Mouse (Mus musculus): ENCODE results near the gene Gpc6.

Gene Gpc6

DNA sequence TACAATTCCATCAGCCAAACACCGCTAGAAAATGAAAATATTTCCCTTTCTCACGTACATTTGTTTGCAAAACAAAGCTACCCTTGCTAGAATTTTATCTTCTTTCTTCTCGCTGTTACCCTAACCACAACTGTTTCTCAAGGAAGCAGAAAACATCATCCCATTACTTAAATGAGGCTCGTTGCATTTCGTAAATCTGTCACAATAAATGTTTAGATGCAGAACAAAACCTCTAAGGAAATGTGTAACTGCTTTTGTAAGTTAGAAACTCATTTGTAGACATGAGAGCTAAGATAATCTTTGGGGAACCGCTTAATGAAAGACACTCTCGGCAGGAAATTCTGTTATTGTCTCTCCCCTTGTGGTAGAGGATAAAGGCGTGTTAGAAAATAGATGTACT lies 1088.1 kb downstream of the Gpc6 start:
- no peak for DNase-seq (ENCODE audit: low spot score in 2 of 2)

GRCm38 (mm10) chr14:118019314-118019713 lies 1094.2 kb downstream of the Gpc6 start:
- no peak for DNase-seq (ENCODE audit: low spot score in 2 of 2)

DNA sequence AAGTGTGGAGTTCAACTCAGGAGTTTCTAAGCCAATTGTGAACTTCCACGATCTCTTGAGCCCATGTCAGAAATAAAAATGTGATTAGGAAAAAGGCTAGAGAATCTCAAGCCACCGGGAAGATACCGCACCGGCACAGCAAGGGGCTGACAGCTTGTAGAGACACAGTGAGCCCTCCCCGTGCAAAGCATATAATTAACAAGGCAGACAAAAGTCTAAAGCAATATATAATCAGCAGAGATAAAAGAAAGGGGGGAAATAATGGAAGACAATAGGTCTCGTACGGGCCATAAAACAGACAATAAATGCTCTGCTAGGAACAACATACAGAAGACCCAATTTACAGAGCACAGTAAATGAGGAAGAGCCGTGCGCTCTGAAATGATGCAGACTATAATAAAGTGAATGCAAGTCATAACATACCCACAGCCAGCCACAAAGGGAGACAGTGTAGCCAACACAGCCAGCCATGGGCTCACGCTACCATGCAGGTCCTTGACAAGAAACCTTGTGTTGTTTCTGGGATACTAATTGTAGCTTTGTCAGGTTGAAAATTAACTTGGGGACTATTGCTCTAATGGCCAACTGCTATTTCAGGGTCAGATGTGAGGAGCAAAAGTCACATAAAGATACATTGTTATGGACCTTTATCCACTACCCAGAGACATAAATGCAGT lies 1096.9 kb downstream of the Gpc6 start:
- DNase-seq (ENCODE audit: low spot score in 2 of 2) = no peak

All from frontal cortex, postnatal 36 days (tissue).